Comparison of ENCODE assay signal across 8 mouse cellular contexts in the genomic region with DNA sequence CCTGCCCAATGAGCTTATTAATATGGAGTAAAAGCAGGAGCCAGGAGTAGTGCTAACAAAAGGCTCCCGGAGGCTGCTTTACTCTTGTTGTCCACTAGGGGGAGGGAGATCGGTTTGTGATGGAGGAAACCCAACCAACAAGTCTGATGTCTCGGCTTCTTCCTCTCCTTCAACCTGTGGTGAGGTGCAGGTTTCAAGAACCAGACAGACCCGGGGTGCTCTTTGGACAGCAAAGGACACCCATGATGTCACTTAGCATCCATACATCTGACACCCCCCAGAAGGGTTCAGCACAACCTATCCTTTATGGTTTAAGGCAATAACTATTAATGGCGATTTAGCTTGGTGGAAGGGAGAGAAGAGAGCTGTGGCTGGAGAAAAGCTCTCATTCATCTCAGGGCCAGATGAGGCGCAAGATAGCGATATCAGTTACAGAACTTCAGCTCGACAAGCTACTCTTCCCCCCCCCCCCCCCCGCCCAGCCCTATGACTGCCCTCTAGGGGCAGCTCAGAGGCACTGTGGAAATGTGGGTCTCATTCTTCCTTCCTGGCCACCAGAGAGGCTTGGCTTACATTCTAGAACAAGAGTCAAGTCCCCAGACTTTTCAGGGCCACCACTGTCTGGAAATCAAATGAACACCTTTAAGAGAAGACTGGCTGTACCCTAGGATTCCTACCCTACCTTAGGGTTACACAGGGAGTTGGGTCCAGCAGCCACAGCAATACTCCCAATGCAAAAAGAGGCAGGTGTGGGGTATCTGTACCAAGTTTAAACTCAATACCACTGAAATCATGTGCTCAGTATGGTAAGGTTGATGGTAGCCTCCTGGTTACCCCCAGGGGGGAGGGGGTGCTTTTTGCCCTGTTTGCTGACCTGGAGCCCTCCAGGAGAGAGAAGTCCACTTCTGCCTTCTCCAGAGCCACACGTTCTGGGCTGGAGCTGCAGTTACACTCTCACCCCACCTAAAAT. TPM values are rescaled to one million over a fixed set of nuclear protein-coding genes. Genes with fewer than 3 reads are reported as not detected.
DNase-seq lines count a peak whose midpoint lies in the region; ATAC-seq and TF ChIP-seq lines count a peak whose summit lies in the region.

No protein-coding gene starts in this region.

- H3K4me3 ChIP-seq in heart, embryonic 10.5 days: no peak overlapping the region
- no peak overlapping the region for H3K4me3 ChIP-seq in kidney, postnatal 0 days (replicated peaks; ENCODE audit: low read depth, low read length)
- peak overlapping the region; percentile 54 for H3K4me3 ChIP-seq in megakaryocyte, embryonic 14.5 days (replicated peaks)

- peaks cover 51% of the 10 kb centered on the region for H3K4me1 ChIP-seq in heart, embryonic 10.5 days
- no peaks in the 10 kb centered on the region for H3K4me1 ChIP-seq in kidney, postnatal 0 days (replicated peaks; ENCODE audit: insufficient read depth, low read length)
- peaks cover 79% of the 10 kb centered on the region for H3K4me1 ChIP-seq in megakaryocyte, embryonic 14.5 days

- TF ChIP-seq CTCF in kidney, postnatal 0 days (IDR thresholded peaks at IDR 0.05; ENCODE audit: low read depth): peak; percentile 78

- 0 out of 2 replicates have a peak, but pooled peaks have one; percentile 6 for ATAC-seq in kidney, postnatal 0 days (replicated peaks; ENCODE audit: low FRiP score, low read depth)

- H3K36me3 ChIP-seq in heart, embryonic 10.5 days: peaks cover 90% of the 10 kb centered on the region
- peaks cover 25% of the 10 kb centered on the region for H3K36me3 ChIP-seq in kidney, postnatal 0 days (ENCODE audit: insufficient read depth, low read length)
- H3K36me3 ChIP-seq in megakaryocyte, embryonic 14.5 days (replicated peaks; ENCODE audit: low read length): peaks cover 98% of the 10 kb centered on the region
- H3K36me3 ChIP-seq in splenic B cell, adult 2 months (ENCODE audit: control insufficient read depth, insufficient read depth, low read length, poor library complexity, severe bottlenecking): peaks cover 3% of the 10 kb centered on the region

- H3K9ac ChIP-seq in kidney, postnatal 0 days (ENCODE audit: low read depth, low read length): no peak overlapping the region

- WGBS in heart, embryonic 10.5 days: 24% methylated on average over 10 of the region's 10 CpGs
- WGBS in kidney, postnatal 0 days: 19% methylated on average over 10 of the region's 10 CpGs

- peak overlapping the region; percentile 28; the same call in 1 of the 2 replicates for H3K4me2 ChIP-seq in kidney, postnatal 0 days (ENCODE audit: low read length)

- peak; percentile 55 to 89 for DNase-seq in adrenal gland, adult (ENCODE audit: inconsistent age in 2 of 2, low spot score in 1 of 2)
- no peak for DNase-seq in adrenal gland, postnatal 25 days
- DNase-seq in CD4-positive, CD25-positive, alpha-beta regulatory T cell, adult 2 months (ENCODE audit: low read depth, low spot score): peak; percentile 85
- peak; percentile 77 to 83 for DNase-seq in cerebellum, postnatal 10 days
- DNase-seq in heart, embryonic 10.5 days (ENCODE audit: low spot score): peak; percentile 80
- DNase-seq in kidney, postnatal 0 days (ENCODE audit: low spot score): peak; percentile 84
- DNase-seq in splenic B cell, adult 2 months (ENCODE audit: low read depth, low spot score): peak; percentile 82

- H3K27ac ChIP-seq in heart, embryonic 10.5 days: no peak overlapping the region; the same call in 1 of the 2 replicates
- H3K27ac ChIP-seq in kidney, postnatal 0 days: no peak overlapping the region

- H3K9me3 ChIP-seq in heart, embryonic 10.5 days: no peaks in the 10 kb centered on the region
- no peaks in the 10 kb centered on the region for H3K9me3 ChIP-seq in kidney, postnatal 0 days (replicated peaks; ENCODE audit: low read length)
- no peaks in the 10 kb centered on the region for H3K9me3 ChIP-seq in megakaryocyte, embryonic 14.5 days

- H3K27me3 ChIP-seq in heart, embryonic 10.5 days (ENCODE audit: insufficient read depth, poor library complexity, severe bottlenecking): no peaks in the 10 kb centered on the region
- H3K27me3 ChIP-seq in kidney, postnatal 0 days (ENCODE audit: insufficient read depth, low read length): no peaks in the 10 kb centered on the region
- H3K27me3 ChIP-seq in megakaryocyte, embryonic 14.5 days (replicated peaks): no peaks in the 10 kb centered on the region
- no peaks in the 10 kb centered on the region for H3K27me3 ChIP-seq in splenic B cell, adult 2 months (ENCODE audit: control insufficient read depth, insufficient read depth, low read length, poor library complexity, severe bottlenecking)

RNA-seq across cellular contexts. Expression of gene Ccnd2, which starts 9.6 kb away (rescaled TPM):
- 233 and 374 TPM in 2 replicates for total RNA-seq in adrenal gland, postnatal 25 days (2021)
- polyA plus RNA-seq in heart, embryonic 10.5 days (2016; fragmentation: Nextera tagmentation; extraction: Ambion mirVana): 914 and 924 TPM in 2 replicates
- polyA plus RNA-seq in kidney, postnatal 0 days (2015; fragmentation: Nextera tagmentation; extraction: Ambion mirVana): 364 and 419 TPM in 2 replicates
- 143 and 319 TPM in 2 replicates for polyA plus RNA-seq in megakaryocyte, embryonic 14.5 days (2012; ENCODE audit: insufficient read depth, low replicate concordance)

RNA-seq across cellular contexts. Expression of gene Tigar, which starts 33.1 kb away (rescaled TPM):
- 16.1 and 22.9 TPM in 2 replicates for total RNA-seq in adrenal gland, postnatal 25 days (2021)
- polyA plus RNA-seq in heart, embryonic 10.5 days (2016; fragmentation: Nextera tagmentation; extraction: Ambion mirVana): 9.0 and 12.6 TPM in 2 replicates
- polyA plus RNA-seq in kidney, postnatal 0 days (2015; fragmentation: Nextera tagmentation; extraction: Ambion mirVana): 2.6 and 2.8 TPM in 2 replicates
- polyA plus RNA-seq in megakaryocyte, embryonic 14.5 days (2012; ENCODE audit: insufficient read depth, low replicate concordance): 0.50 TPM in 1 of 2 replicates, not detected in the other
